Mouse (Mus musculus): Measurements from ENCODE around the gene 1700037H04Rik.

1700037H04Rik gene

DNA sequence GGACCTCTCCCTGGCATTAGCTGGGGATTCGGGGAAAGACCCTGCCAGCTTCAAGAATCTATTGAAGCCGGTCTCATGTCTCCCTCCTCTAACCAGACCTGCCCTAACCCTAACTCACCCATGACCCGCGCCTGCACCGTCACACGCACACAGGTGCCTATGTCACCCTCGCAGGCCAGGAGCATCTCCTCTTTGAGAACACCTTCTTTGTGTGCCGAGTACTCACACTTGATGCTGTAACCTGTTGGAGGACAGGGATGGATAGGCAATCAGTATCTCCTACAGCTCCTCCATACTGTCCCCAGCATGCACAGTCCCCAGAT, 12.9 kb downstream of the 1700037H04Rik start:
- no peak for DNase-seq (ENCODE audit: low read depth, low spot score)

DNA sequence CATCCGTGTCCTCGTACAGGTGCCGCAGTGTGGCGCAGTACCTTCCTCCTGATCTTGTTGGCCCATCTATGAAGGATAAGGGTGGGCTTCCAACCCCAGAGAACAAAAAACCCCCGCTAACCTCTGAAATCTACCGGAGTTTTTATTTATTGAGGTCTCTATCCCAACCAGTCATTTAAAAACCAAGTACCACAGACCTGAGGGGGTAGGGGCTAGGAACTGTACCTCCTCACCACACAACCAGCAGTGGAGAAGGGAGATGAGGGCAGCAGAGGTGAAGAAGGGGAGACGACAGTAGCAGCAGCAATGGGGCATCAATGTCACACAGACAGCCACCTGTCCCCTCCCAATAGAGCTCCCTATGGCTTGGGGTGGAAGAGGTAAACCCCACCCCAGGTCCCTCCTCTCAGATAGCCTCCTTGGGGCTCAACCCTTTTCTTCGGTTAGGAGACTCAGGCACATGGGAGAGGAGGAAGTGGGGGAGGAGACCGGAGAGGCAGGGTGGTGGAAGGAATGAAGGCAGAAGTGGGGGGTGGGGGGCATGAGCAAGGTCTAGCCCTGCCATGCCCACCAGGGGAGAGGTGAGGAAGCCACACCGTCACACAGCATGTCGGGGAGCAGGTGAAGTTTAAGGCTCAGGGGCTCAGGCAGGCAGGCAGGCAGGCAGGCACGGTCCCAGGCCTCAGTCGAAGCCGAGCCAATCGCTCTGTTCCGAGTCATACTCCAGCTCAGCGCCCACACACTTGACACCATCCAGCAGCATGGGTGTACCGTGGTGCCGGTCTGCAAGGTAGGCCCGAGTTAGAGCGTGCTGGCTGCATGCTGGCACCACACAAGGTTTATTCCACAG, 13.5 kb downstream of the 1700037H04Rik start:
- no peak for DNase-seq (ENCODE audit: low read depth, low spot score)

DNA sequence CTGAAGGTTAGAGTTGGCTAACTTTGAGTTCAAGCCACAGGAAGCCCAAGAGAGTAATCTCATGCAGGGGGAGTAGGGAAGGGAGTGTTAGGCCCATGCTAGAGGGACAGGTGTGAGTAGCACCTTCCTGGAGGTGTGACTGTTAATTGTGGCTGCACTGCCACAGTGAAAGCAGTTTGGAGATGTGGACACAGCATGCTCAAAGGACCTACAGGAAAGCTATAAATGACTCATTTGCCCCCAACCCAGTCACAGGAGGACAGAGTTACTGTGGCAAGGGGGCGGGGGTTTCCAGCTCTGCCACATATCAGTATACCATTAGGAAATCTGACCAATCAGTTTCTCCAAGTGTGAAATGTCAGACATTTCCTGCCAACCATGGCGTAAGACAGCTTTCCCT, 14.3 kb downstream of the 1700037H04Rik start:
- DNase-seq (ENCODE audit: low read depth, low spot score), result no peak

DNA sequence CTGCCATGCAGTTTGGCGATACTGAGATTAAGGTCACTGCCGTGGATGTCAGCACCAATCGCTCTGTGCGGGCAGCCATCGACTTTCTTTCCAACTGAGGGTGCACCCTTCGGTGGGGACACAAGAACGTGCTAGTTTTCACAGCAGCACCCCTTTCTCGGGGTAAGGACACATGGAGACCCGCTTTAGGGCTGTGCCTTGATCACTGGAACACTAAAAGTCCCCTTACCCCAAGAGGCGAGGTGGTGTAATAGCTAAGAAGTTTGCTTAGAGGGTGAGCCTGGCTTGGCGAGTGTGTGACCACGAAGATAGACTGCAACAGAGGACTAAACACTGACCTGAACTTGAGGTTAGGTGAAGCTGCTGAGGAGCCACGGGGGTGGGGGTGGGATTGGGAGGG, 14.8 kb downstream of the 1700037H04Rik start:
- no peak for DNase-seq (ENCODE audit: low read depth, low spot score)

DNA sequence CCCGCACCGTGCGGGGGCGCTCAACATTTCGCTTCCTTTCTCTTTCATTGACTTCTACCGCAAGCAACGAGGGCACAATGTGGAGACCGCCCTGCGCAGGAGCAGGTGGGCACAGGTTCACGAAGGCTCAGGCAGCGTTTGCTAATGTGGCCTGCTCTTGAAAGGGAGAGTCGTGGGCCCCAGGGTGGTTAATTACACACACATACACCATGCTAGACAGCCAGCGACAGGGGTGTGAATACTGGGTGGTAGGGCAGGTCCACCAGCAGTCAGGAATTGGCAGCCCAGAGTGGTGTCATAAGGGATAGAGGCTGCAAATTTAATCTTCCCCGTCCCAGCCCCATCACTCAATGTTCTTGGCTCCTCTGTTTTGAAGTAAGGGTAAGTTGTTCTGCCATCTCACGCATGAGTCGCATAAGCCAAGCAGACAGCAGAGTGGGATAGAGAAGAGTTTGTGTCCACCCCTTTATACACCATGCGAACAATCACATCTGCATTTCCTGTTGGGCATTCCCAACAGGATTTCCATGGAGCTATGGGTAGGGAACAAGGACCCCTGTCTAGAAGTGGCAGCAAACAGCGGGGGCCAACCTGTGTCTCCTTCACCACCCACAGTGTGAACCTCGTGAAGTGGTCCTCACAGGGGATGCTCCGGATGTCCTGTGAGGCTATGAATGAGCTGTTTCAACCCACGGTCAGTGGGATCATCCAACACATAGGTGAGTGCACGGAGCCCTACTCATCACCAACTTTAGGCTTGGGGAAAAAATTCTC, 16.7 kb downstream of the 1700037H04Rik start:
- no peak for DNase-seq (ENCODE audit: low read depth, low spot score)

DNA sequence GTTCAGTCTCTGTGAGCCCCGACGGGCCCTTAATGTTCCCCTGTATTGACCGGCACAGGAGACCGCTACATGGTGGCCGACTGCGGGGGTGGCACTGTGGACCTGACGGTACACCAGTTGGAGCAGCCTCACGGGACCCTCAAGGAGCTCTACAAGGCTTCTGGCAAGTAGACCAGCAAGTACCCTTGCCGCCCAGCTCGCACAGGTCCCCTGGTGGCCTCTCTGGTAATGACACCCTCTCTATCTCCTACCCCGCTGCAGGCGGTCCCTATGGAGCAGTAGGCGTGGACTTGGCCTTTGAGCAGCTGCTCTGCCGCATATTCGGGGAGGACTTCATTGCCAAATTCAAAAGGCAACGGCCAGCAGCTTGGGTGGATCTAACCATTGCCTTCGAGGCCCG, 17.3 kb downstream of the 1700037H04Rik start:
- DNase-seq (ENCODE audit: low read depth, low spot score), result peak; percentile 80

DNA sequence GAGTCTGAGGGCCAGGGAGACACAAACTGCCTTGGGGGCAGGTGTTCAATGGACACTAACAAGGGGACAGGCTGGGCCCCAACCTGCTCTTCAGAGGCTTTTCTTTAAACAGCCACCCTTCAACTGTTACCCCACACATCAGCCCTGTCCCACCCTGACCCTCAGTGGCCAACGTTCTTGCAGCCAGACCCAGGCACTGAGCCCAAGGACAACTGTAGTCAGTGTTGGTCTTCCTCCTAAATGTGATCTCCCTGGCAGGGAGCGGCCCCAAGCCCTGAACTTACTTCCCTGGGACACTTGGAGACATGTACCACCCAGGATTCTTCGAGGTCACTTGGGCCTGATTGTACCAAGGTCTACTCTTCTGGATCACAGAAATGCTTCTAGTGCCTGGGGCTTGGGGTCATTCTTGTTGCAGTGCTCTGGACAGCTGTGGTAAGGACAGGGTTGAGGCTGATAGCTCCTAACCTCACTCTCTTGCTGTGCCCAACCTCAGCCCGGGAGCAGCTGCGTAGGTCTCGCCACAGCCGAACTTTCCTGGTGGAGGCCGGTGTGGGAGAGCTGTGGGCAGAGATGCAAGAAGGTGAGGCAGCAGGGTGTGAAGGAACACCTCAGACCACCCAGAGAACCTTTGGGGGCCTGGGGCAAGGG, 18.4 kb downstream of the 1700037H04Rik start:
- DNase-seq (ENCODE audit: low read depth, low spot score), result no peak

DNA sequence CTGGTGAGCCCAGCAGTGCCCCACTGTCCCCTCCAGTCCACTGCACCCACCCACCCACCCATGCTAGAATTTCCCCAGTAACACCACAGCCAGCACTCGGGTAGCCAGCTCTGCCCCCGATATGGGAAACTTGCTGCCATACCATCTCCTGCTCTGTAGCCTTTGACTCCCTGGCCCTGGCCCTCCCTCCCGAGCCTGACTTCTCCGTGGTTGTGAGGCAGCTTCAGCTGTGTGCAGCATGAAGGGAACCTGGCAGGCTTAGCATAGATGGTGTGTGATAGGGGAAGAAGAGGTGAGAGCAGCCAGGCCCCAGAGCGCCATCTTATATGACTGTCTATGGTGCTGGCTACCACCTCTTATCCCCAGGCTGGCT, 19.4 kb downstream of the 1700037H04Rik start:
- no peak for DNase-seq (ENCODE audit: low read depth, low spot score)

DNA sequence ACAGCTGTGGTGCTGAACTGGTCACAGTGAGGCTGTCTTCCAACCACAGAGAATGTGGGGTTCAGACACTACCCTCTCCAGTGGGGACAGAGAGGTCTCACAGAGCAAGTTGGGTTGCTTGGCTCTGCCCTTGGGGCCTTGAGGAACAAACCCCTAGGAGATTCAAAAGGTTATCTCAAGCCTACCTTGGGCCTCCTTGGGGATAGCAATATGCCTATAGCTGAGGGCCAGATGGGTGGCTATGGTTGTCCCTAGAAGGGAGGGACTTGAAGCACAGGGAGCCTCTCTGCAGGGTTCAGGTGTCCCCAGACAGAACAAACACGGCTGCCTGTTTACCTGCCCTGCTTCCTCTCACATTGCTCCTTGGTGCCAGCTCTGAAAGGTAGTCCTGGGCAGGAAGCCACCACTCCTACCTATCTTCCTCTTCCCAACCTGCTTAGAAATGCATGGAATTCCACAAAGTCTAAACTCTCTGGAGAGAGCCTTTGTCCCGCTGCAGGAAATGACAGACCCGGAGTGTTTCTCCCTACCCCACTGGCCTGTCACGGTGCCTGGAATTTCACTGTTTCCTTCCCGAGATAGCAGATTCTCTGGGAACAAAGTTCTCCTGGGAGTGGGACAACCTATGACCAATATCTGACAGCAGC, 19.9 kb downstream of the 1700037H04Rik start:
- no peak for DNase-seq (ENCODE audit: low read depth, low spot score)

DNA sequence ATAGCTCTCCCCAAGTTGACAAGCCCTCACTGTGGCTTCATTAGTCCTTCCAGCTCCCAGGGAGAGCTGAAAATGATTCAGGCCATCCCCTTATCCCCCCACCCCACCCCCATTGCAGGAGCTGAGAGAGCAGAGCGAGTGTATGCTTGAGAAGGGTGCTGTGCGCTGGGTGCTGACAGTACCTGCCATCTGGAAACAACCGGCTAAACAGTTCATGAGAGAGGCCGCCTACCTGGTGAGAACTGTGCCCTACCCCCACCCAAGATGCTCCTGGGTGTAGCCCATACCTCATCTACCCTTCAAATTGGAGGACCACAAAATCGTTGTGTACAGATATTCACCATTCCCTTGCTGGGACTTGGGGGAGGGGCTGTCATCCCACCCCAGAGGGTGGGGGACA, 20.6 kb downstream of the 1700037H04Rik start:
- no peak for DNase-seq (ENCODE audit: low read depth, low spot score)

DNA sequence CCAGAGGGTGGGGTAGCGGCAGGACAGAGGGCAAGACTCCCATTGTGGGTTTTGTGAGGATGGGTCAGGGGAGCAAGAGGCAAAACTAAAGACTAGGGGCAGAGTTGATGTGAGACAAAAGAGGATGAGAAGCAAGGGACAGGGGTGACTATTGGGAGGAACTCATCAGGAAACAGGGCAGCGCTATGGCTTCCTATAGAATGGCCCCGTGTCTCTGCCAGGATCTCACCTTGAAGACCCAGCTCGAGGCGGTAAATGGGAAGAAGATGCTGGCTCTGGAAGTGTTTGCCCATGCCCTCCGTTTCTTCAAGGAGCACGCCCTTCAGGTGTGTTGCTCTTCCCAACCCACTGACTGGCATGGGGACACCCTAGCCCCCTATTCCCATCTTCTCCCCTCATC, 21.1 kb downstream of the 1700037H04Rik start:
- DNase-seq (ENCODE audit: low read depth, low spot score), result no peak

DNA sequence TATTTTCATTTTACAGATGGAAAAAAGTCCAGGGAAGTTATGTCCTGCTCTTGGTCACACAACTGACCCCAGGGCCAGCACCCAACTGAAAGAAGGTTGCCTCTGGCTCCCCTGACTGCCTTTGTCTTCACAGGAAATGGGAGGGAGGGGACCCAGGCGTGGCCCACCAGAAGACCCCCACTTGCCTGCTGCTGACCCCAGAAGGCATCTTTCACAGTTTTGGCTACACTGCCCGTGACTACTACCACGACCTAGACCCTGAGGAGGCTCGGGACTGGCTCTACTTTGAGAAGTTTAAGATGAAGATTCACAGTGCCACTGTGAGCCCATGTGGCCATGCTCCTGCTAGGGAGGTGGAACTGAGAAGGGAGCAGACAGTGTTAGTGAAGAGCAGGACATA, 21.6 kb downstream of the 1700037H04Rik start:
- DNase-seq (ENCODE audit: low read depth, low spot score), result no peak

DNA sequence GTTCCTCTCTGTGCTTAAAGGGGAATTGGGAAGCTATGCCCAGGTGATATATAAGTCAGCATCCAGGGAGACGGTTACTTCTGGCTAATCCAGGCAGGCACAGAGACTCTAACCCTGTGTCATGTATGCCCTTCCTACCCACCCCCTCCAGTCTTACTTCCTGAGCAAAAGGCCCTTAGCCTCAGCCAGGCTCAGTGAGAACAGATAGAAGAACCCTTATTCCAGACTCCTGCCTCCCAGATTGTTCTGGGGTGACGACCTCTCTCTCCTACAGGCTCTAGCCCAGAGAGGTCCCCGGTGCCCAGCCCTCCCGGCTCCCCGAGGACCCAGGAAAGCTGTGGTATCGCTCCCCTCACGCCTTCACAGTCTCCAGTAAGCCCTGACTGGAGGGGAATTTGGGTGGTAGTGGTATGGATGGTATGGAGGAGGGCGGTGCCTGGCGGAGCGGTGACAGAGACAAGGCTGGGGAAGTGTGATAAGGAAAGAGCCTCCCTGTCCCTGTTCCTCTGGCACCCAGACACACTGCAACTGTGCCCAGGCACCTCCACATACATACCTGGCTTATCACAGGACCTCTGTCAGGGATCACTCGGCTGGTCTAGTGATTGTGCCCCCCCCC, 24.3 kb downstream of the 1700037H04Rik start:
- DNase-seq (ENCODE audit: low read depth, low spot score), result no peak

DNA sequence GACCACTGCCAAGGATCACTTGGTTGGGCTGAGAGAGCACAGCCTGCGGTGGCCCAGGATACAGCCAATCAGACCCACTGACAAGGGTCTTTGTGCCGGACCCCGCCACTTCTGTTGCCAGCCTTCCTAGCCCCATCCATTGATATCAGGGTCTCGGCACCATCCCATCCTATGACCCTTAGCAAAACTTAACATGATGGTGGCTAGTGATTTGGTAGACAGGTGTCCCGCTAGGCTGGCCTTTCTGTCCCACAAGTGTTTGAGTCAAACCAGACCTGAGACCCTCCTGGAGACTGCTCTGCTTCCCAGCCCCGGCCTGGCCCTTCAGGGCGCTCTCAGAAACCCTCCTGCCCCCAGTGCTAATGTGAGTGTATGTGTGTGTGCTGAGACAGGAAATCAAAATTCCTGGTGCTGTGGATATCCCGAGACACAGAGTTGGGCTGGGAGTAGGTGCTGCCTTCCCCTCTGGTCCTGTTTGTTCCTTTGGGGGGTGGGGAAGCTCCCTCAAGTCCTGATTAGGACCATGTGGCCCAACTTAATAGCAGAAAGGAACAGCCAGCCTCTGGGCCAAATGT, 25.0 kb downstream of the 1700037H04Rik start:
- no peak for DNase-seq (ENCODE audit: low read depth, low spot score)

DNA sequence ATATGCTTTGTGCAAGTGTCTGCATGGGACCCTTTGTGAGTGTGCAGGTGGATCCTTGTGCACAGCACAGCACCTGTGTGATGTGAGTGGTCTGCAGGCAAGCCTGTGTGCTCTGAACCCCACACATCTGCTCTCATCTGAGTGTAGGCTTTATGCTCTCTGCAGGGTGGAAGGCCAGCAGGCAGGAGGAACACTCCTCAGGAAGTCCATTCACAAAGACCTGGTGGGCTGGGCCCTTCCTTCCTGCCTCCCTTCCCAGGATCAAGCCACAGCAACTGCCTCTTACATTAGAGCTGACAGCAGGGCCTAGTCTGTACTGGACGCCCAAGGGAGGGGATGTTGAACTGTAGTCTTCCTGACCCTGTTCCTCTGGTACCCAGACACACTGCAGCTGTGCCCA, 25.5 kb downstream of the 1700037H04Rik start:
- no peak for DNase-seq (ENCODE audit: low read depth, low spot score)

DNA sequence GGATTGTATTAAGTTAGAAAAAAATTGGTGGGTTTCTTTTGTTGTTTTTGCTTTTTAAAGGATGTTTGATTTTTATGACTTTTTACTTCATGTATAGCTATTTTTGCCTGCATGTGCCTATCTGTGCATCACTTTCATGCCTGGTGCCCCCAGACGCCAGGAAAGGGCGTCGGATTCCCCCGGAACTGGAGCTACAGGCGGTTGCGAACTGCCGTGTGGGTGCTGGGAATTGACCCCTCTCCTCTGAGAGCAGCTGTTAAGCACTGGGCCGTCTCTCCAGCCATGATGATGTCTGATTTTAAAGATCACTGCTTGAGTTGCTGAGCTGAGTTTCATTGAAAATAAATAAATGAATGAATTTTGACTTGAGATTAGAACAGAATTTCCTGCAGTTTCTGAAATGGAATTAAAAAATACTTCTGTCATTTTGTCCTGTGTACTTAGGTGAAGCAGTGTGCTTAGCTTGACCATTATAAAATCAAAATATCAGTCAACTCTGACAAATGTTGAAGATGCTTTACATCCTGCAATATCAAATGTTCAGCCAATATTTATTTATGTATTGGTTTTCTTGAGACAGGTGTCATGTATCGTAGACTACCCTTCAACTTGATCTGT, 26.8 kb downstream of the 1700037H04Rik start, which contains the start of gene Gm11037:
Gene Gm11037 (plus strand): TSS at position 568 of the 618 bp plus-strand sequence.
- no peak for DNase-seq (ENCODE audit: low read depth, low spot score)

DNA sequence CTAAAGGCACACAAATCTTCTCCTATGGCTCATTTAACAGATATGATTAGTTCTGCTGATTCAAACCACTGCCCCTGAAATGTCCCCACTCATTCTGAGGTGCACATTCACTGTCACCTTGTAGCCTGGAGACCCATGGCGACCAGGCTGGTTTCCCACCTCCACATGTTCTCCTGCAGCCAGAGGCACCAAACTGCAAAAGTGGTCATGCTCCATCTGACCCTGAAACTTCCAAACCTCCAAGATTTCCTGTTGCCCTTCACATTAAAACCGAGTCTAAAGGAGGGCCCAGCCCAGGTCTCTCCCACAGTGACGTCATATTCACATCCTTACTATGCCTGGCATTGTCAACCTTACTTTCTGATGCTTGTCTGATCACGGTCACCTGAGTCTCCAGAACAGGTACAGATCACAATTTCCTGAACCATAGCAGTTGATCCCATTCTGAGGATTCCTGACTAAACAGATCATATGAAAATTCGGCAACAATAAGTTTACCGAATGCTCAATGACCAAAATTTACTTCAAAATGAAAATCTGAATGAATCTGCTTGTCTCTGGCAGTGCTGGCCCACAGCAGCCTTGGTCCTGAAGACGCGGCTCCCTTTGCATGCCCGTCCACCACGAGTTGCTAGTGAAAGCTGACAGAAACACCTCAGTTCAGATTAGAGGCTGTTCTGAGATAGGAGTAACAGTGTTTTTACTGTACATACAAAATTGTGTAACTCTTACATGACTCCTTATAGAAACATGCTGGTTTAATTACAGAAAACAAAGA, 27.6 kb downstream of the 1700037H04Rik start:
- no peak for DNase-seq (ENCODE audit: low read depth, low spot score)

DNA sequence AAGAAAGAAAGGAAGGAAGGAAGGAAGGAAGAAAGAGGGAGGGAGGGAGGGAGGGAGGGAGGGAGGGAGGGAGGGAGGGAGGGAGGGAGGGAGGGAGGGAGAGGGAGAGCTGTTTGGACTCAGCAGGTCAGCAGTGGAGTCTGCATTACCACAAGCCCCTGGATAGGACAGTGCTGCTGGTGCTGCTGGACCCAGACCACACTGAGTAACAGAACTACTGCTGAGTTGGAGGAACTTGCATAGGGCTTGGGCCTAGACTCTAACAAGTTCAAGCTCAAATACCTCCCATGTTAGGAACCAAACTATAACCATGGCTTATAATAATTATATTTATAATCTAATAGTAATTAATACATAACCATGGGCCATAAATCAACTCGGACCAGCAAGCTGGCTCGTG, 29.0 kb downstream of the 1700037H04Rik start:
- DNase-seq (ENCODE audit: low read depth, low spot score), result no peak

DNA sequence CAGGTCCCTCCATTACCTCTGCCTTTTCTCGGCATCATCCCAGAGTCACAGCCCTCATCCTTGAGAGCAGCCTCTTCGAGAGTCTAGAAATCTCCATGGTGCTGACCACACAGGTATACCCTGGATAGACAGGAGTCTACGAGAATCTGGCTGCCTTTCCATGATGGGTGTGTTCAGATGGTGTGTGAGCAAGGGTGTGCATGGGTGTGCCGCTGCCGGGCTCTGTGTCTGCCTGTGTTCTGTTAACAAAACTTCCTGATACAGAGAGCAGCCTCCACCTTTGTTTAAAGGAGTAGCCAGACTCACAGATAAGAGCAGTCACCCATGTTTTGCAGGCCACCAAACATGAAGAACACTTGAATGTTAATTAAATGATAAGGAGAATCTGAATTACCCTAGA, 30.0 kb downstream of the 1700037H04Rik start:
- DNase-seq (ENCODE audit: low read depth, low spot score), result no peak

DNA sequence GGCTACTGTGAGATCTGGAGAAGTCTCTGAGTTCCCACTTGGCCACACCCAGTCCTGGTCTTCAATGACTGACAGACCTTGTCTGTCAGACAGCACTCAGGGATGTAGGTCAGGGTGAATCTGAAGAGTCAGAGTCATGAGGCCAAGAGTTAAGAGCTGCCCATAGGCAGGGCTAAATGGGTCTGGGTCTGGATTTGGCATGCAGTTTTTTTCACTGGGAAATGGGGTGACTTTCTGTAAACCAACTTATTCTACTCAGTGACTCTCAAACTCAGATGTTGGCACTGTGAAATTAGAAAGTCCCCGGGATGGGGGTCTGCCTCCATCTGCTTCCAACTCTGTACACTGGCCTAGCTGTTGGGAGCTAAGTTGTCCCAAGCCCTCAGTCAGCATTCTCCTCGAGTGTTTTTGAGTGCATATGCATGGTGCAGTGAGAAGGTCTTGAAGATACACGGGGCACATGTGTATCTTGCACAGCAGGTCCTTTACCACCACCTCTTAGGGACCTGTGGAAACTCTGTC, 31.2 kb downstream of the 1700037H04Rik start:
- DNase-seq (ENCODE audit: low read depth, low spot score), result no peak
